1 mouse cellular context compared by ENCODE assay signal in the genomic region with DNA sequence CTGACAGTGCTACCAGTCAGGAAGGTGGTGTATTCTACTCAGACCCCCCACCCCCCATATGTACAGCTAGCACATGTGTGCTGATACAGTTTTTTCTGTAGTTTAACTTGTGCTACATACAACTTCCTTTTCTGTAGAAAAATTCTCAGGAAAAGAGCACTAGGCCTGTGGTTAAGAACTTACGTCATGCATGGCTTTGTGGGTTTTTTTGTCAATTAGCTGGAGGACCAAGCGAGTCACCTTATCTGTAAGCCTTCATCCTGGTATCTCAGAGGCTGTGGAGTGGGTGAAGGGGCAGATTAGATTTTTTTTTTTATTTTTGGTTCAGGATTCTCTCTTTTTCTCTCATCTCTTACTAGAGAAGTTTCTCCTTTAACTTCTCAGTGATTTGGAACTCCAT.
A peak's percentile ranks its signal among the peaks of the same experiment; 100 is the strongest.
TF ChIP-seq lines count a peak whose summit lies in the region.

No protein-coding gene starts in this region.

TF ChIP-seq in MEL, 35 proteins besides CTCF, POLR2A, EP300 and RAD21 (continued from another document):
- peak; percentile 61; the same call in 1 of the 2 replicates for TF ChIP-seq MXI1 (IDR thresholded peaks at IDR 0.05; ENCODE audit: low read depth, low read length)
- no peak; the same call in 1 of the 2 replicates for TF ChIP-seq BHLHE40 (IDR thresholded peaks at IDR 0.05; ENCODE audit: borderline replicate concordance, low read depth, low read length)
- TF ChIP-seq MEF2A (IDR thresholded peaks at IDR 0.05; ENCODE audit: extremely low read depth, insufficient replicate concordance, low read depth, low read length, poor library complexity, severe bottlenecking): 0 out of 2 replicates have a peak, but pooled peaks have one; percentile 66
- no peak for TF ChIP-seq POLR2AphosphoS5 (IDR thresholded peaks at IDR 0.05; ENCODE audit: borderline replicate concordance, low read depth, low read length)
- TF ChIP-seq CHD2 (IDR thresholded peaks at IDR 0.05; ENCODE audit: low read length): no peak
- no peak for TF ChIP-seq TBP (IDR thresholded peaks at IDR 0.05; ENCODE audit: low read depth, low read length)
- TF ChIP-seq JUND (IDR thresholded peaks at IDR 0.05; ENCODE audit: low read depth, low read length): peak; percentile 70; the same call in 1 of the 2 replicates
- TF ChIP-seq MAX (IDR thresholded peaks at IDR 0.05; ENCODE audit: low read length): 0 out of 2 replicates have a peak, but pooled peaks have one; percentile 38
